Mouse (Mus musculus) myocyte (in vitro differentiated cells): ENCODE measurements around the gene Kmo. TPM values are rescaled to one million over a fixed set of nuclear protein-coding genes. Genes with fewer than 3 reads are reported as not detected.
A peak's percentile ranks its signal among the peaks of the same experiment; 100 is the strongest.

Experiments
- H3K27me3 ChIP-seq: one replicate; pipeline ENCODE4 v1.6.1; 2011; ENCODE audit not compliant: control insufficient read depth, insufficient read depth, insufficient read length
- H3K36me3 ChIP-seq: one replicate; pipeline ENCODE4 v1.6.1; 2011; ENCODE audit not compliant: control insufficient read depth, insufficient read depth
- H3K4me2 ChIP-seq: one replicate; pipeline ENCODE4 v1.6.1; 2011; ENCODE audit warnings: low read depth, control low read depth
- H3K4me3 ChIP-seq: one replicate; pipeline ENCODE4 v1.5.1; 2011; ENCODE audit warnings: mild to moderate bottlenecking, control low read depth, moderate library complexity
- H3K79me2 ChIP-seq: one replicate; pipeline ENCODE4 v1.6.1; 2011; ENCODE audit not compliant: control insufficient read depth, insufficient read depth
- H3ac ChIP-seq: one replicate; pipeline ENCODE4 v1.6.1; 2011; ENCODE audit not compliant: control insufficient read depth, insufficient read length
- CEBPB ChIP-seq: IDR thresholded peaks from 2 replicates; pipeline ENCODE4 v1.6.1; 2011; ENCODE audit warnings: mild to moderate bottlenecking, moderate library complexity; ENCODE audit not compliant: poor library complexity, insufficient read depth, severe bottlenecking
- E2F4 ChIP-seq: IDR thresholded peaks from one replicate; pipeline ENCODE4 v1.6.1; 2011; ENCODE audit warnings: mild to moderate bottlenecking, control low read depth, moderate library complexity; ENCODE audit not compliant: insufficient read depth
- MAX ChIP-seq: IDR thresholded peaks from one replicate; pipeline ENCODE4 v1.6.1; 2011; ENCODE audit warnings: low read depth, mild to moderate bottlenecking, control low read depth
- MYOD1 ChIP-seq, 3 experiments: IDR thresholded peaks; one replicate each; pipeline ENCODE4 v1.6.1; 2011; ENCODE audit warnings: control low read depth in 2 of 3, low read depth in 2 of 3, mild to moderate bottlenecking in 2 of 3, moderate library complexity in 1 of 3; ENCODE audit not compliant: insufficient read length in 2 of 3, control insufficient read depth in 1 of 3
- MYOG ChIP-seq, 3 experiments: IDR thresholded peaks; one replicate each; pipeline ENCODE4 v1.6.1; 2011; ENCODE audit warnings: control low read depth in 2 of 3, low read depth in 2 of 3, mild to moderate bottlenecking in 2 of 3; ENCODE audit not compliant: insufficient read length in 2 of 3, control insufficient read depth in 1 of 3, insufficient read depth in 1 of 3
- POLR2A ChIP-seq: IDR thresholded peaks from one replicate; pipeline ENCODE4 v1.6.1; 2011; ENCODE audit warnings: low read depth, mild to moderate bottlenecking, control low read depth, moderate library complexity; ENCODE audit not compliant: insufficient read length
- POLR2AphosphoS2 ChIP-seq: IDR thresholded peaks from one replicate; pipeline ENCODE4 v1.6.1; 2011; ENCODE audit warnings: low read depth, control low read depth; ENCODE audit not compliant: insufficient read length
- REST ChIP-seq: IDR thresholded peaks from one replicate; pipeline ENCODE4 v1.6.1; 2011; ENCODE audit warnings: mild to moderate bottlenecking, control low read depth, moderate library complexity; ENCODE audit not compliant: insufficient read depth, insufficient read length
- SRF ChIP-seq: IDR thresholded peaks from one replicate; pipeline ENCODE4 v1.6.1; 2011; ENCODE audit warnings: low read depth; ENCODE audit not compliant: control insufficient read depth, insufficient read length
- TCF12 ChIP-seq: IDR thresholded peaks from one replicate; pipeline ENCODE4 v1.6.1; 2011; ENCODE audit warnings: mild to moderate bottlenecking, control low read depth; ENCODE audit not compliant: poor library complexity, insufficient read depth, severe bottlenecking
- TCF3 ChIP-seq: IDR thresholded peaks from one replicate; pipeline ENCODE4 v1.6.1; 2011; ENCODE audit warnings: low read depth, control low read depth; ENCODE audit not compliant: insufficient read length
- USF1 ChIP-seq: IDR thresholded peaks from one replicate; pipeline ENCODE4 v1.6.1; 2011; ENCODE audit warnings: low read depth, mild to moderate bottlenecking, control low read depth, moderate library complexity
- polyA plus RNA-seq: library from polyadenylated mRNA; unstranded; fragments of >200 nt; fragmentation: generic; extraction: Trizol; gene quantifications from one replicate; pipeline ENCODE4 v1.2.1, GENCODE M21; 2012; ENCODE audit warnings: missing spikeins

Kmo gene
- polyA plus RNA-seq, 1 experiment: not detected

DNA sequence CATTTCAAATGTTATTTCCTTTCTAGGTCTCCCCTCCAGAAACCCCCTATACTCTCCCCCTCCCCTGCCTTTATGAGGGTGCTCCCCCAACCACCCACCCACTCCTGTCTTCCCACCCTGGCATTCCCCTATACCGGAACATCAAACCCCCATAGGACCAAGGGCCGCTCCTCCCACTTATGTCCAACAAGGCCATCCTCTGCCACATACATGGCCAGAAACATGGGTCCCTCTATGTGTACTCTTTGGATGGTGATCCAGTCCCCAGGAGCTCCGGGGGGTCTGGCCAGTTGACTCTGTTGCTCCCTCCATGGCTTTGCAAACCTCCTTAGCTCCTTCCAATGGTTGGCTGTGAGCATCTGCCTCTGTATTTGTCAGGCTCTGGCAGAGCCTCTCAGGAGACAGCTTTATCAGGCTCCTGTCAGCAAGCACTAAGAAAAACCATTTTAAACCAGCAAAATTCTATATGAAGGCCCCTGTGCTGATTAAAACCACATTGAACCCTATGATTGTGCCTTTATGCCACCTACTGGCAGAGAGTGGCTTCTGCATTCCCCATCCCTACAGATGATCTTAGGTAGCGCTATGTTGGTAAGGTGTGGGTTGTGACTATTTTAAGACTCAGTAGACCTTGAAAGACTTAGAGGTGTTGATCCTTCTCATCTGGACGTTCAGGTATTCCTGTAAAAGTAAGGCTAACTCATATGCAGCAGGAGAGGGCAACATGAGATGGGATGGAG is 48.7 kb downstream of the Kmo start:
- H3K4me3 ChIP-seq: no peak overlapping the region
- no peaks in the 10 kb centered on the region for H3K27me3 ChIP-seq
- H3K79me2 ChIP-seq: no peaks in the 10 kb centered on the region
- TF ChIP-seq E2F4: no peak
- H3K36me3 ChIP-seq: no peaks in the 10 kb centered on the region
- no peak overlapping the region for H3K4me2 ChIP-seq
- no peak overlapping the region for H3ac ChIP-seq

GRCm38 (mm10) chr1:175669456-175669855 is 49.3 kb downstream of the Kmo start:
- no peak overlapping the region for H3K4me3 ChIP-seq
- H3K36me3 ChIP-seq: no peaks in the 10 kb centered on the region
- no peaks in the 10 kb centered on the region for H3K27me3 ChIP-seq
- H3K79me2 ChIP-seq: no peaks in the 10 kb centered on the region
- TF ChIP-seq CEBPB (no peak), POLR2AphosphoS2 (no peak), SRF (no peak), POLR2A (no peak)
- no peak overlapping the region for H3K4me2 ChIP-seq
- no peak overlapping the region for H3ac ChIP-seq

DNA sequence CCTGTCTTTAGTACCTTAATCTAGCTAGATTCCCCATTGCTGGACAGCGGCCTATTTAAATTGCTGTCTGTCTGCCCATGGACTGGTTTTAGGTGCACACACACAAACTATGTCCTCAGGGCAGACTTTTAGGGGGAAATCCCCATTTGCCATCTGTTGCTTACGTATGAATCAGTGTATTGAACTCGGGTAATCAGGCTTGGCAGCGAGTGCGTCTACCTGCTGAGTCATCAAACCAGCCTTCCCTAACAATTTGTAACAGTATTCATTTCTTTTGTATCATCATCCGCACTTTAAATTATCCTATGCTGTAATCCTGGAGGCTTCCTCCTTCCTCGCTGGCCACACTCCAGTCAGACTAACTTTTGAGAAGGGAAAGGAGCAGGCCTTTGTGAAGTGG is 49.9 kb downstream of the Kmo start:
- H3K27me3 ChIP-seq: no peaks in the 10 kb centered on the region
- no peak overlapping the region for H3K4me3 ChIP-seq
- no peaks in the 10 kb centered on the region for H3K79me2 ChIP-seq
- no peak overlapping the region for H3ac ChIP-seq
- no peak overlapping the region for H3K4me2 ChIP-seq
- no peaks in the 10 kb centered on the region for H3K36me3 ChIP-seq
- peak in 1 of 3 experiments; percentile 28 for TF ChIP-seq MYOD1 (IDR thresholded peaks at IDR 0.05; ENCODE audit: control insufficient read depth in 1 of 3, insufficient read length in 2 of 3, low read depth in 2 of 3)
- no peak for TF ChIP-seq POLR2A

GRCm38 (mm10) chr1:175671626-175672025 is 51.4 kb downstream of the Kmo start:
- Histone ChIP-seq H3K27me3 (no peaks in the 10 kb centered on the region), H3K36me3 (no peaks in the 10 kb centered on the region), H3K4me2 (no peak overlapping the region), H3K4me3 (no peak overlapping the region), H3K79me2 (no peaks in the 10 kb centered on the region), H3ac (no peak overlapping the region)
- TF ChIP-seq REST (no peak), USF1 (no peak), E2F4 (no peak), POLR2A (no peak), MYOG (IDR thresholded peaks at IDR 0.05; ENCODE audit: control insufficient read depth in 1 of 3, insufficient read depth in 1 of 3, insufficient read length in 2 of 3, low read depth in 2 of 3) (no peak), TCF12 (no peak), POLR2AphosphoS2 (no peak), MYOD1 (IDR thresholded peaks at IDR 0.05; ENCODE audit: control insufficient read depth in 1 of 3, insufficient read length in 2 of 3, low read depth in 2 of 3) (no peak), SRF (no peak), CEBPB (no peak), TCF3 (no peak), MAX (no peak)

- H3ac ChIP-seq: no peak overlapping the region
- TF ChIP-seq TCF3 (no peak), POLR2AphosphoS2 (no peak), POLR2A (no peak), TCF12 (peak; percentile 0), MYOG (IDR thresholded peaks at IDR 0.05; ENCODE audit: control insufficient read depth in 1 of 3, insufficient read depth in 1 of 3, insufficient read length in 2 of 3, low read depth in 2 of 3) (peak in 1 of 3 experiments; percentile 20), USF1 (no peak), MYOD1 (IDR thresholded peaks at IDR 0.05; ENCODE audit: control insufficient read depth in 1 of 3, insufficient read length in 2 of 3, low read depth in 2 of 3) (peak in 2 of 3 experiments; percentile 5 to 84), E2F4 (no peak), SRF (no peak)
- H3K79me2 ChIP-seq: no peaks in the 10 kb centered on the region
- peak overlapping the region; percentile 38 for H3K4me2 ChIP-seq
- peaks cover 5% of the 10 kb centered on the region for H3K36me3 ChIP-seq
- no peaks in the 10 kb centered on the region for H3K27me3 ChIP-seq
- no peak overlapping the region for H3K4me3 ChIP-seq
Measured at GRCm38 (mm10) chr1:175673563-175674325, 53.6 kb downstream of the Kmo start.
